Mouse (Mus musculus) adrenal gland, adult 2 months (tissue): ENCODE measurements at regions not wholly inside any gene's neighbourhood (a gene's known extent, or its start where the extent isn't known, plus 50 kb on each side); places are given as distances from the start of the nearest gene placed in this dataset.

Experiments
- DNase-seq: peaks from one replicate; pipeline ENCODE4 v3.0.0; 2021

DNA sequence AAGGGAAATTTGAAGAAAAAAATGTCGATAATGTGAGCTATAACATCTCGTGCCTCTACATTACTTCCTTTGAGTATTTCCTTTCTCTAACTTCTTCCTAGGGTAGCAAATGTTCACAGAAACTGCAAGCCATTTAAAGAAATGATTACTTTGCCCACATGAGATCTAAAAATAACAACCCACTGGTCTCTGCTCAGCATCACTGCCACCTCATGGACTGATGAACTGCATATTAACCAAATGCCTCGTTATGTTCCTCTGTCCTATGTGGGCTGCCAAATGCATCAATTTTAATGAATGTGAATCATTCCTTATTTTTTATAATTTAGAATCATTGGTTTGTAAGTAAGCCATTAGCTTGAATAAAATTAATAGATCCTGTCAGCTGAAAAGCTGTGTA is 590.0 kb upstream of the Nr3c2 start:
- DNase-seq, result no peak

DNA sequence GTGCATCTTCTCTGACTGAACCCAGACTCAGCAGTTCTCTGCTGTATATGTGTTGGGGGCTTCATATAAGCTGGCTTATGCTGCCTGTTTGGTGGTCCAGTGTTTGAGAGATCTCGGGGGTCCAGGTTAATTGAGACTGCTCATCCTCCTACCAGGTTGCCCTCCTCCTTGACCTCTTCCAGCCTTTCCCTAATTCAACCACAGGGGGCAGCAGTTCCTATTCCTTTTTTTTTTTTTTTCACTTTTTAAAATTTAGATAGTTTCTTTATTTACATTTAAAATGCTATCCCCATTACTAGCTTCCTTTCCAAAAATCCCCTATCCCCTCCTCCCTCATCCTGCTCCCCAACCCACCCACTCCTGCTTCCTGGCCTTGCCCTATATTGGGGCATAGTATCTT is 570.7 kb upstream of the Nr3c2 start:
- no peak for DNase-seq

DNA sequence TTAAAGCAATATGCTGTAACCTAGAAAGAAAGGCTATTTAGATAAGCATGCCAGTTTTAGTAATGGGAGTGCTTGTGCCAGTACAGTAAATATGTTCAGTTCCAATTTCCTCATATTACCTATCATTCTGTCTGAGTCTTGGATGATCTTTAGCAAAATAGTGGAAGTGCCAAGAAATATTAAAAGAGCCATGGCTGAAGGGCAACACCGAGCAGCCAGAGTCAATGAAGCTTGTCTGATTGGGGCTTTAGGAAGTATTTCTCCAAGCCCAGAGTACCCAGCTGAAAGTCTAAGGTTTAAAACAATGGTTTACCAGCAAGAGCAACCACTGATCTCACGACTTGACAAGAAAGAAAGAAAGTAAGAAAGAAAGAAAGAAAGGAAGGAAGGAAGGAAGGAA is 556.2 kb upstream of the Nr3c2 start:
- DNase-seq, result no peak

DNA sequence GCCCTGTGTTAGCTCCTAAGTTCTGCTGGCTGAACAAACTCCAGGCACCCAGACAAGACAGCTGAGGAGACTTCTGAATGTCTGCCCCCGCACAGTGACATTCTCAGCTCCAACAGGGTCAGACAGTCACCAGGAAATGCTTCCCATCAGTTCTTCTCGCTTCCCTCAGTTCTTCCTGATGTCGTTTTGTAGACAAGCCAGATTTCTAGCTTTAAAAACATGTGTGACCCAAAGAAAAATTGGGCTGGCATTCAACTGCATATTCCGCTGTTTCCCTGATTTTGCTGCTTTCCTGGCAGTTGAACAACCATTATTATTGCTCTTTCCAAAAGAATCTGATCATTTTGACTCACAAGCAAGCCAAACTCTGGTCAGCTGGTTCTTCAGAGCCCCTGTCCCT is 553.1 kb upstream of the Nr3c2 start:
- no peak for DNase-seq

DNA sequence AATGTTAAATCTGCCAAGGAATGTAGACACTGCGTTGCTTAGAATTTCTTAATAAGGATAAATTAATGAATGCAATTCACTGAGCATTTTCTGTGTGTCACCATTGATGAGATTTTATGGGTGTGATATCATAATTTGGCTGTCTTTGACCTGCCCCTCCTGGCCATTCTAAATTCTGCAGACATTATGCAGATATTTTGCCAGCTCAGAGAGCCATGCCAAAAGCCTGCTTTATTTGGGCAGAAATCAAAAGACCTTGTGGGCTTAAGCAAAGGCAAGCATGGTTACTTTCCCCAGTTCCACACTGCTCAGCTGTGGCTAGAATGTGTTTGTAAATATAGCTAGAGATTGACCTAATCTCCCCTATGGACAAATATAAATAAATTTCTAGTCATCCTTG is 552.4 kb upstream of the Nr3c2 start:
- peak; percentile 3 for DNase-seq

DNA sequence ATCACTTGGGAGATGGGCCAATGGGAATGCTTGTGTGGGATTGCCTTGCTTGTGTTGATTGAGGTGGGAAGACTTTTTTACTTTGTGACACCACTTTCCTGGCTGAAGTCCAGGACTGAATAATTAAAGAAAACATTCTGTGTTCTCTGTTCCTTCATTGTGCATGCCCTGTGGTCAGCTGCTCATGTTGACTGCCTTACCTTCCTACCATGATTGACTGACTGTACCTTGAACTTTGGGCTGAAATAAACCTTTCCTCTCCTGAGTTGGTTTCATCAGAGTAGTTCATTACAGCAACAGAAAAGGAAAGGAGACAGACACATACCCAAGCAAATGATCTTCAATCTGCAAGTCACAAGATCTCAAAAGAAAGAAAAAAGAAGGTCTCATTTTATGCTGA is 524.9 kb upstream of the Nr3c2 start:
- DNase-seq, result no peak

DNA sequence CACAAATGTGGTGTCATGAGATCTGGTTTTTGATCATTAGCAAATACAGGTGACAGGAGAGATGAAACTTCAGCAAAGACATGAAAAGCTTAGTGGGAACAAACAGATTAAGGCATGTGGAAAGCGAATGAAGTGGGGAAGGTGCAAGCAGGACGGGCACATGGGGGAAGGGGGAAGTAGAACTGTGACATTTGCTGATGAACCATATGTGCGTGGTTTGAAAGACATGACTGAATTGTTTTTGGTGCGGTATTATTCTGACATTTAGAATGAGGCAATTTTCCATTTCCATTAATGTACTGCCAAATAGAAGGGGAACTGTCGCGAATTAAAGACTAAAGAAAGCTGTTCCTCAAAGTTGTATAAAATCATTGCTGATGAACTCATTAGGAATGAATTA is 521.5 kb upstream of the Nr3c2 start:
- no peak for DNase-seq

DNA sequence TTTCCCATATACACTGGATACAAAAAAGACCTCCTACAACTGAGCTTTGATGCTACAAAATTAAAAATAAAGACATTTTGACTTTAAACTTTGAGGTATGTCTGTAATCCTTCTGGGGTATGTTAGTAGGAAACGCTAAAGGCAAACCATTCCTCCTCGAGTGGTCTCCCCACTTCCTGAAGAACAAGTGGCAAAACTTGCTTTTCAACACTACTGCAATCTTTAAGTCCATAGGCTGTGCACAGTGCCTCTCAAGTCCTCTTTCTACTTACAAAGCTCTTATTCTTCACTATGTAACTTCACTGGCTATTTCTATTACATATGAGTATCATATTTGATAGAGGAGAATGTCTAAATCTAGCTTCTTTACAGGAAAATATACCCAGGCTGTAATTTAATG is 517.6 kb upstream of the Nr3c2 start:
- DNase-seq, result no peak

DNA sequence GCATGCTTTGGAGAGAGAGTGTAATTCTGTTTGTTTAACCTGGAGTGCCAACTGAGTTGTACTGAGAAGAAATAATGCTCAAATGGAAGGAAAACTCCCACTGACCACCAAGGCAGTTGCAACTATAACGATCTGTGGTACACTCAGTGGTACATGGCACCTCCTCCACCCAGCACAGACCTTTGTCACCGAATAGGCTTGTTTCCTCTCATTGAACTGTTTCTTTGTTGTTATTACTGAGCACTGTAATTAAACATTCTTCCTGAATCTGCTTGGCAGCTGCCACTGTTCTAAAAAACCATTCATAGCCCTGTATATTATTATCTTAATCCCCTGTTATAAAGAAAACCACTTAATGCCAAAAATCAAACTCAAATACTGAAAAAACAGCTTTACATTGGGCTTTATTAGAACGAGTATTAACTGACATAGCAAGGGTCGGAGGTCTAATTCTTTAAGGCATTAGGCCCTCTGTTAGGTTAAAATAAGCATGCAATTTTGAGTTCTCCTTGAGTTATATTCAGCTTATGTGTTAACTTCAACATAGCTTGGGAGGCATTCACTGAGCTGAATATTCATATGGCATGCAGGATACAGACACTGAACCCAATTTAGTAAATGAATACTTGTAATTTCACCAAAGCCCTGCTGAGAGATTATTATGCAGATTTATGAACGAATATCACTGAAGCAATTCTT is 515.5 kb upstream of the Nr3c2 start:
- no peak for DNase-seq

DNA sequence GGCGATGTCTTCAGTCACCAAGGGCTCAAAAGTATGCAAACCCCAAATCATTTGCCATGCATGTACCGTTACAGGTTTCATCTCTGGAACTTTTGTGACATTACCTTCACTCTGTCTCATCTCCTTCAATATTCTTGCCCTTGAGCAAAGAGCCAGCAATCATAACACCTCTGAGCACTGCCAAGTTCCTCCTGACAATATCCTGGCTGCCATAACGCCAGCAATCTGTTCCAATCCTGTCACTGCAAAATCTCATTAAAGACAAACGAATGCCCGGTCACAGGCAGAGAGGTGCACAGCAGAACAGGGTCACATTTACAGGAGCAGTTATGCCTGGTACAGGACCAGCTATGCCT is 515.0 kb upstream of the Nr3c2 start:
- no peak for DNase-seq

DNA sequence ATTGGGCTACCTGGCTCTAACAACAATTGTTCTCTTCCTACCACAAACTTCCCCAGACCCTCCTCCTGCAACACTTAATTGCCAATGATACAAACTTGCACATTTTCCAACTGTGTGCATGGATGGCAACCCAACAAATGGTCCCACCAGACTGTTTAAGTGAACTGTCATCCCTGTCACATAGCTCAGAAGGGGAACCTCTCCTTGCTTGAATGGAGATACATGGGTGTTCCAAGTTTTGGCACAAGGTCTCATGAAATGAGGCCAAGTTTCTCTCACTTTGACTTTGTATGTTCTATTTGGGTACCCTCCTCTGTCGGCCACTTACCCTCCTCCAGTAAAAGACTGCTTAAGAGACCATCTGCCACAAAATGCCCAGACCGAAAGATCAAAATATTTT is 507.2 kb upstream of the Nr3c2 start:
- no peak for DNase-seq

DNA sequence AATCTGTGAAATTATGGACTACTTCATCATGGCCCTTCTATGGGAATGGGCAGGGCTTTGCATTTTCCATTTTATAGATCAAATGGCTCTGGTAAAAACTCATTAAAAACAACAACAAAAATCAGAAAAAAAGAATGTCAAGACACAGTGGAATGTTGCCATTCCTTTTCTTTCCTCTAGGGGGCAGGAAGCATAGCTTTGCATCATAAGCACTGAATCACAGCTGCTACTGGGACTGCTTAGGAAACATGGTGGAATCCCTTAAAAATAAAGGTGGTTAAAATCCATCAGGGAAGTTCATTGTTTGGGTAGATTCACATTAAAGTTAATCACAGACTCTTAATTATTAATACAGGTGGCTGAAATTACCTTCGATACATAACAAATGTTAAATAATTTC is 476.8 kb upstream of the Nr3c2 start:
- no peak for DNase-seq

DNA sequence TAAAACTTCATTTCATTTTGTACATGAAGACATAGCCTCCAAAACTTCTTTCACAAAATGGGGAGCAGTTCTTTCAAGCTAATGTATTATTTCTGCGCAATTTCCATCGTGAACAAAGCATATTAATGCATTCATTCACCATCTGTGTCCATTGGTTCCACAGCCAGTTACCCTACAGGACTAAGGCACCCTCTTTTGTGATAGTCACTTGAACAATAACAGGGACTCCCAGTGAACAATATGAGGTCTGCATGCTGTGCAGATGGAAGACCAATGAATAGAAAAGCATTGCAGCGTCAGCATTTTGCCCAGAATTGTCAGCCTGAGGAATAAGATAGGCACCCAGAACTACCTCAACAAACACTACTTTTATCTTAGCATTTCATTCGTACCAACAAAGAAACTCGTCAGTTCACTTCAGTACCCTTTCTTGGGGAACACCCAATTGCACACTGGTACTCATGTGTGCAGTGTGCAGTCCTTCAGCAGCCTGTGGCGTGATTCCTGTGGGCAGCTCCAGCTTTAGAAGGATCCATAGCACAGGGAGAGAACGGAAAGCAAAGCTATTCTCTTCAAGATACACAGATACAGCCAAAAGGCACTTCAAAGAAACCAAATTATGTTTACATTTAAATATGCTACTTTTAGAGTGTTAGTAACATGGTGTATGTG is 476.2 kb upstream of the Nr3c2 start:
- DNase-seq, result no peak

DNA sequence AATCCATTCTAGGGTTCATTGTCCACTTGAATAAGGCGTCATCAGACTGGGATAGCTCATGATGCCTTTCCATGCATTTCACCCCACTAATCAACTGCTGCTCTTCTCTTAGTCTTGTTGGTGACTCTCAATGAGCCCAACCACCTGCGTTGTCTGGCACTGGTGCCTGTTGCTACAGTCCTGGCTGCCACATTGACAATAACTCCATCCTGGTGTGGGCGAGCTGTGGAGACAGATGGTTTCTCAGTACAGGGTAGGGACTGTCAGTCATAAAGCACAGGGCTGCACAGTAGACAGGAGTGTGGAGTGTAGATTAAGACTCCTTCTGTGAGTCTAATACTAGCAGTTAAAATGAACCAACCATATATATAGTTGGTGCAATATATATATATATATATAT is 469.4 kb upstream of the Nr3c2 start:
- no peak for DNase-seq

DNA sequence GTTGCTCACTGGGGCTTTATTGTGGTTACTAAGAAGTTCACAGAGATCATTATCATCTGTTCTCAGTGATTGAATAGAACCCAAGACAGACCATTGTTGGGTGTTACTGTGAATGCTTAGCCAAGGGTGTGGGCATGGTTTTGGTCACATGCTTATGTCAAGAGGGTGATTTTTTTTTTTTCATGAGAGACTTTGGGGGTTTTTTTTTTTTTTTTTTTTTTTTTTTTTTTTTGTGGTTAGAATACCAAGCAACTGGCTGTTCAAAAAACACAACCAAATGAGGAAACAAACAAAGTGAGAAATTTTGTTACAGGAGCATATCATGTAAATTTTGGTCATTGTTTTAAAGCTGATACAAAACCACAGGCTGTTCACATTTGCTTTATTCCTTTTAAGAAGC is 466.4 kb upstream of the Nr3c2 start:
- DNase-seq, result no peak

DNA sequence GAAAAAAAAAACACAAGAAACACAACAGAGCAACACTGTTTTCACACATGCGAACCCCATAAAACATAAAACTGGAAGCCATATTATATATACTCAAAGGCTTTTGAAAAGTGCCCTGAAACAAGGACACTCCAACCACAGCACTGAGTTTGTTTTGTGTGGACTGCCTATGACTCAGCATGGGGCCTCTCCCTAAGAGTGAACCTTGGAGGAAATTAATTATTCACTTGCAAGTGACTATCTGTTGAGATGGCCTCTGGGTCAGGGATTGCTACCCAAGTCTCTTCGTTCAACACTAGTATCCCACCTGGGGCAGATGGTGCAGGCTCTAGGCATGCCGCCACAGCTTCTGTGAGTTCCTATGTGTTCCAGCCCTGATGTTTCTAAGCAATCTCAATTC is 461.3 kb upstream of the Nr3c2 start:
- peak; percentile 26 for DNase-seq

DNA sequence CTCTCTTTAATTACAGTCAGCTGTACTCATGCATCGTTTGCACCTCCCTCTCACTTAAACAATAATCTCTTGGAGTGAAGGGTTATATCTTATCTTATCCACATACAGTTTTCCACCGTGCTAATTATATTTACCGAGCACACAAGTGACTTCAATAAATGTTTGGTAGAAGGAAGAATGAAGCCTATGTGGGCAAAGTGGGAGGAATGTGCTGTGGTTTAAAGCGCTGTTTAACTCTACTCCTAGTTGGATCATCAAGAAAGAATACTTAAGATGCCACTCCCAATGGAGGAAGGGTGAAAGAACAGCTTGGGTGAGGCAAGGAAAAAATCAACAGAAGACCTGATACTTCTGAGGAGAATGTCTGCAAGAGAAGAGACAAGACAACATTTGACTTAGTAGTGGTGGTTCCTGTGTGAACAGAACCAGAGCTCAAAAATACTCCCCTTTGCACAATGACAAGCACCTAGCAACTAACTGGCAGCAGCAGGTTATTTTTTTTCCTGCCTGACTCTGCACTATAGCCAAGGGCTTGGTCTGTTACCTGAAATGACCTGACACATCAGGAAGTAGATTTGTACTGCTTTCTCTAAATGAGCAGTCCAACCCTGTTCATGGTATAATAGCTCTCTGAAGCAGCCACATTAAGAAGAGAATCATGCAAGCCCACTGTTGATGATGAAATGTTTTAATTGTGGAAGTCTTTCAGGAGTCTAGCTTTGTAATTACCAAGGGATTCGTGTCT is 424.6 kb upstream of the Nr3c2 start:
- DNase-seq, result no peak

DNA sequence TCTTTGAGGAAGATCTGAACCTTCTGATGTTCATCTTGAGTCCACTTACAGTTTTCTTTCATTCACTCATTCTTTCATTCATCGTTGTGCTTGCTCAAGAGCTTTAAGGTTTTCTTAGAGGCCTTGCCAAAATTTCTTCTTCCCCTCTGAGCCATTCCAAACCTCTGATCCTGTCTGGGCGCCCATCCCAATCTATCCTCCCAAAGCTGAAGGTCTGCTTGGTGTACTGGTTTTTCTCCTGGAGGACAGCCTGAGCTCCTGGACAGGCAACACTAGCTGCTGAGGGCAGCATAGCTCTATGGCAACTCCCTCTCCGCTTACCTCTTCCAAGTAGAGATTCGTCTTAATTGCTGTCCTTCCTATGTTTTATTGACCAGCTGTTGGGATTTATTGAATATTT is 420.3 kb upstream of the Nr3c2 start:
- DNase-seq, result no peak

DNA sequence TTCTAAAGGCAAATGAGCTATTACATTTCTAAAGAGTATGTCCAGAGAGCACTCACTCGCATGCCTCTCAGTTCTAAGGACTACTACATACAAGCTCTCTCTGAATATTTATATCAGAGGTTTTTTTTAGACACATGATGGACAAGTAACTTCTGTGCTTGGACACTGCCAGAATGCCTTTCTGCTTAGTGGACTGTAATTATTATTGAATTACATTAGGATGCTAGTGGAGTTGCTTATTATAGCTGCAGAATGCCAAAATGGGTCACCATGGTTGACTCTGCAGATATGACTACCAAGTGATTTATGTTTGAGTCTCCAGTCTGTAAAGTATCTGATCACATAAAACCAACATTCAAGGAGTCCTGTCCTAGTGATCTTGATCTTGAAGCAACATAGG is 395.6 kb upstream of the Nr3c2 start:
- DNase-seq, result no peak

DNA sequence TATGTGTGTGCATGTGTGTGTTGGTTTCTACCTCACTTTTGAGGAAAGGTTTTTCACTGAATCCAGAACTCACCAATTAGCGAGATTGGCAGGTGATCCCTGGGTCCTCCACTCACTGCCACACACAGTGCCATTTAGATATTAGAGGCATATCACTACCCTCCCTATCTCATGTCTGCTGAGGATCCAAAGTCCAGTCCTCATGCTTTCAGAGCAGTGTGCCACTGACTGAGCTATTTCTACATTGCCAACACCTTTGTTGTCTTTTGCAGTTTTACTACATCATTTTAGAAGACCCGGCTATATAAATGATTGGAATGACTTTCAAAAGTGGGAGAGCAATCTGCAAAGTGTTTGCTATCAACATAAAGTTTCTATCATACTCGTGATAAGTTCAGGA is 392.0 kb upstream of the Nr3c2 start:
- DNase-seq, result no peak

DNA sequence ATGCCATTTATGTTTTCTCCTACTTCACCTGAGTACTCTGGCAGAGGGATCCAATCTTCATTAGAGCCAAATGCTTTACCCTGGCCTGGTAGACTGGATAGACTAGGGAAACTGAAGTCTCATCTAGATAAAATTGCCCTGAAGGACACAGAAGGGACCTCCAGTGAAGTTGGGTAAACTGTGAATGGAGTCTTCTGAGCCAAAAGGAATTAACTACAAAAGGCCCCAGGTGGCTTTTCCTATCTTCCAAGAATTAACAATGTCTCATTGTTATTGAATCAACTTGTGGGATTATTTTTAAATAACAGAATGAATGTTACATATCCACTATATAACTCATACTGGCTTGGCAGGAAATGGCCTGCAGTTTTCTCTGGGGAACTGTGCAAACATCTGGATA is 390.0 kb upstream of the Nr3c2 start:
- DNase-seq, result no peak

DNA sequence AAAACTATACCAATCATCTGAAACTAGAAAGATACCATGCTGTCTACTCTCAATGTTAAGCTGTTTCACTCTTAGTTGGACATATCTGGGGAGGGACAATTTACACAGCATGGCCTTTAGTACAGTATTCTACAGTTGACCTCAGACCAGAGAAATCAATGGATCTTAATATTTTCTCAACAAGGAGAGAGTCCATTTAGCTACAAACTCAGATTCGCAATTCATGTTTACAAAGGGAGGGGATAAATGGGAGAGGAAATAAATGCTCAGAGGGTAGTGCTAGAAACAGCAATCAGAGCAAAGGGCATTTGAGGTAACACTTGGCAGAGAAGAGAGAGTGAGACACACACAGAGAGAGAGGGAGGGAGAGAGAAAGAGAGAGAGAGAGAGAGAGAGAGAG is 385.1 kb upstream of the Nr3c2 start:
- no peak for DNase-seq

DNA sequence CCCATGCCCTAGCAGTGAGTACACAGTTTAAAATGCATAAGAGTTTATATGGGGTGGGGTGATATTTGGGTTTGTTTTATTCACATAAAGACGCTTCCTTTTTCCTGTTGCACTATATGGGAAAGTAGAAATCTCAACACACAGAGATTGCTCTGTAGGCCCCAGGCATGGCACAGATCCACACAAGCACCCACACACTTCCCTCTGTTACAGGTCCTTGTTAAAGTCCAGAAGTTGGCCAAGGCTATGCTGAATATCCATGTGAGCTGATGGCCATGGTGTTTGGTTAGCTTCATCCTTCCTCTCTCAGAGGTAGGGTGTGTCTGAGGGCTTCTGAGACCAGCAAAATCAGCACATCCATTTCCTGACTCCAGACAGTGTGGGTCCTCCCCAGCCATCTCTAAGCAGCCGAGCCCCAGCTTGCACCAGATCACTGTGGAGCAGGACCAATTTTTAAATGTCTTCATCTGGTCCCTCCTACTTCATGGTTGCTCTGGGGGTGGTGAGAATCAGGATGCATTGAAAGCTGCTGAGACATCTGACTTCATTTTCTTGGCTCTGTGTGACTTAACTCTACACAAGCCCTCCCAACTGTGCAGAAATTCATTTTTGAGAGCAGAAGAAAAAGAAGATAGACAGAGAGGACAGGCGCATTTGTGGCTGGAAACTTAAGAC is 360.3 kb upstream of the Nr3c2 start:
- DNase-seq, result no peak
